Comparison of ENCODE assay signal across 12 mouse cellular contexts in genomic region chr2:116056826-116057225, GRCm38 (mm10). TPM values are rescaled to one million over a fixed set of nuclear protein-coding genes. Genes with fewer than 3 reads are reported as not detected.
DNase-seq lines count a peak whose midpoint lies in the region; ATAC-seq and TF ChIP-seq lines count a peak whose summit lies in the region.
"Had no signal": no experiment of that assay in that cellular context is flagged by ENCODE, and none has a peak within 500 bp of the region (broad histone marks: within the 10 kb centered on the region; RNA-seq: fewer than 3 reads in every experiment).

No protein-coding gene starts in this region.

- H3K9me3 ChIP-seq in kidney, embryonic 14.5 days (ENCODE audit: control insufficient read depth, low read length): no peaks in the 10 kb centered on the region
- no peaks in the 10 kb centered on the region for H3K9me3 ChIP-seq in embryonic facial prominence, embryonic 14.5 days (ENCODE audit: control insufficient read depth, low read length)
- H3K9me3 ChIP-seq in hindbrain, embryonic 12.5 days (replicated peaks): no peaks in the 10 kb centered on the region
- H3K9me3 ChIP-seq in midbrain, postnatal 0 days (ENCODE audit: low read length): no peaks in the 10 kb centered on the region

- intact Hi-C loops in gastrocnemius, postnatal 36 days (cut with DNase I): no loop called here

- peak overlapping the region; percentile 97 for H3K9ac ChIP-seq in kidney, embryonic 14.5 days (ENCODE audit: low read depth, low read length)
- H3K9ac ChIP-seq in embryonic facial prominence, embryonic 14.5 days (ENCODE audit: low read depth, low read length): peak overlapping the region; percentile 49
- peak overlapping the region; percentile 97 for H3K9ac ChIP-seq in hindbrain, embryonic 12.5 days
- 0 out of 2 replicates have a peak overlapping the region, but pooled peaks have one; percentile 54 for H3K9ac ChIP-seq in midbrain, postnatal 0 days (replicated peaks; ENCODE audit: low read length, poor library complexity, severe bottlenecking)
- H3K9ac ChIP-seq: liver, embryonic 14.5 days had no signal

- H3K4me3 ChIP-seq in kidney, embryonic 14.5 days (ENCODE audit: low read length): peak overlapping the region; percentile 72
- H3K4me3 ChIP-seq in embryonic facial prominence, embryonic 14.5 days (ENCODE audit: low read depth, low read length): peak overlapping the region; percentile 24
- H3K4me3 ChIP-seq in hindbrain, embryonic 12.5 days: peak overlapping the region; percentile 69
- H3K4me3 ChIP-seq in midbrain, postnatal 0 days (ENCODE audit: low read depth, low read length): peak overlapping the region; percentile 56
- H3K4me3 ChIP-seq: myocyte had no signal

- no peak for ATAC-seq in kidney, embryonic 14.5 days (ENCODE audit: low FRiP score, low TSS enrichment)
- no peak for ATAC-seq in embryonic facial prominence, embryonic 14.5 days (ENCODE audit: low read depth)
- ATAC-seq in hindbrain, embryonic 12.5 days (ENCODE audit: low FRiP score): no peak
- no peak for ATAC-seq in midbrain, postnatal 0 days (ENCODE audit: low FRiP score)

- 39% methylated on average over 7 of the region's 7 CpGs for WGBS in kidney, embryonic 14.5 days
- 59% methylated on average over 7 of the region's 7 CpGs for WGBS in embryonic facial prominence, embryonic 14.5 days
- WGBS in hindbrain, embryonic 12.5 days: 63% methylated on average over 7 of the region's 7 CpGs
- 48% methylated on average over 7 of the region's 7 CpGs for WGBS in midbrain, postnatal 0 days

- peak overlapping the region; percentile 74 for H3K4me2 ChIP-seq in kidney, embryonic 14.5 days (replicated peaks; ENCODE audit: low read depth, low read length)
- peak overlapping the region; percentile 77 for H3K4me2 ChIP-seq in embryonic facial prominence, embryonic 14.5 days (ENCODE audit: low read depth, low read length)
- peak overlapping the region; percentile 69 for H3K4me2 ChIP-seq in hindbrain, embryonic 12.5 days (replicated peaks)
- H3K4me2 ChIP-seq in midbrain, postnatal 0 days (ENCODE audit: low read depth, low read length, poor library complexity, severe bottlenecking): peak overlapping the region; percentile 74

- H3K36me3 ChIP-seq in kidney, embryonic 14.5 days (ENCODE audit: control insufficient read depth, insufficient read depth, low read length): peaks cover 41% of the 10 kb centered on the region
- peaks cover 8% of the 10 kb centered on the region; the same call in 1 of the 2 replicates for H3K36me3 ChIP-seq in embryonic facial prominence, embryonic 14.5 days (ENCODE audit: control insufficient read depth, insufficient read depth, low read length)
- no peaks in the 10 kb centered on the region; the same call in 1 of the 2 replicates for H3K36me3 ChIP-seq in hindbrain, embryonic 12.5 days
- no peaks in the 10 kb centered on the region for H3K36me3 ChIP-seq in midbrain, postnatal 0 days (ENCODE audit: insufficient read depth, low read length)

- no peak for DNase-seq in kidney, adult 9 months
- DNase-seq in embryonic facial prominence, embryonic 14.5 days (ENCODE audit: low spot score): no peak
- DNase-seq in midbrain, postnatal 0 days (ENCODE audit: low spot score): no peak
- DNase-seq in right cerebral cortex, postnatal 10 days (ENCODE audit: low spot score in 2 of 2): no peak
- DNase-seq in spleen, postnatal 14 days (ENCODE audit: low spot score in 2 of 2): no peak
- no peak for DNase-seq in gastrocnemius, postnatal 36 days
- DNase-seq: adrenal gland, postnatal 10 days had no signal

- H3K27me3 ChIP-seq in kidney, embryonic 14.5 days (ENCODE audit: control insufficient read depth, insufficient read depth, low read length): no peaks in the 10 kb centered on the region
- H3K27me3 ChIP-seq in embryonic facial prominence, embryonic 14.5 days (replicated peaks; ENCODE audit: control insufficient read depth, insufficient read depth, low read length): no peaks in the 10 kb centered on the region
- no peaks in the 10 kb centered on the region for H3K27me3 ChIP-seq in hindbrain, embryonic 12.5 days
- 0 out of 2 replicates have a peak, but pooled peaks cover 4% of the 10 kb centered on the region for H3K27me3 ChIP-seq in midbrain, postnatal 0 days (ENCODE audit: insufficient read depth, low read length)

- H3K4me1 ChIP-seq in kidney, embryonic 14.5 days (ENCODE audit: control insufficient read depth, insufficient read depth, low read length): peaks cover 43% of the 10 kb centered on the region
- H3K4me1 ChIP-seq in embryonic facial prominence, embryonic 14.5 days (ENCODE audit: control insufficient read depth, insufficient read depth, low read length): peaks cover 30% of the 10 kb centered on the region; the same call in 1 of the 2 replicates
- peaks cover 76% of the 10 kb centered on the region for H3K4me1 ChIP-seq in hindbrain, embryonic 12.5 days
- H3K4me1 ChIP-seq in midbrain, postnatal 0 days (ENCODE audit: insufficient read depth, low read length): no peaks in the 10 kb centered on the region

- TF ChIP-seq CTCF in midbrain, postnatal 0 days (IDR thresholded peaks at IDR 0.05): no peak

- peak overlapping the region; percentile 62; the same call in 1 of the 2 replicates for H3K27ac ChIP-seq in kidney, embryonic 14.5 days (ENCODE audit: low read depth, low read length)
- H3K27ac ChIP-seq in embryonic facial prominence, embryonic 14.5 days (replicated peaks; ENCODE audit: low read depth, low read length): peak overlapping the region; percentile 7; the same call in 1 of the 2 replicates
- H3K27ac ChIP-seq in hindbrain, embryonic 12.5 days: peak overlapping the region; percentile 98
- H3K27ac ChIP-seq in midbrain, postnatal 0 days (ENCODE audit: low read depth, low read length): no peak overlapping the region
- H3K27ac ChIP-seq: liver, embryonic 14.5 days had no signal

RNA-seq across cellular contexts. Expression of gene Meis2, which starts 8.8 kb away (rescaled TPM):
- polyA plus RNA-seq in kidney, embryonic 14.5 days (2014; fragmentation: Nextera tagmentation; extraction: Ambion mirVana): 111 and 112 TPM in 2 replicates
- polyA plus RNA-seq in embryonic facial prominence, embryonic 14.5 days (2014; fragmentation: Nextera tagmentation; extraction: Ambion mirVana): 30.4 and 40.4 TPM in 2 replicates
- 130 and 155 TPM in 2 replicates for polyA plus RNA-seq in hindbrain, embryonic 12.5 days (2016; fragmentation: Nextera tagmentation; extraction: Ambion mirVana)
- 121 and 147 TPM in 2 replicates for total RNA-seq in midbrain, postnatal 0 days (2014; rRNA removed)
- 52.1 and 58.3 TPM in 2 replicates for polyA plus RNA-seq in midbrain, postnatal 0 days (2015; fragmentation: Nextera tagmentation; extraction: Ambion mirVana)
- under 1 TPM; 0.86 to 0.97 TPM for total RNA-seq in gastrocnemius, postnatal 36 days (2021)
- total RNA-seq: common myeloid progenitor, adult 5-6 weeks had no signal
